Mouse (Mus musculus): ENCODE measurements around the gene Mybph. TPM values are rescaled to one million over a fixed set of nuclear protein-coding genes. Genes with fewer than 3 reads are reported as not detected.

Gene Mybph
- total and polyA plus RNA-seq, 3 experiments, result not detected

DNA sequence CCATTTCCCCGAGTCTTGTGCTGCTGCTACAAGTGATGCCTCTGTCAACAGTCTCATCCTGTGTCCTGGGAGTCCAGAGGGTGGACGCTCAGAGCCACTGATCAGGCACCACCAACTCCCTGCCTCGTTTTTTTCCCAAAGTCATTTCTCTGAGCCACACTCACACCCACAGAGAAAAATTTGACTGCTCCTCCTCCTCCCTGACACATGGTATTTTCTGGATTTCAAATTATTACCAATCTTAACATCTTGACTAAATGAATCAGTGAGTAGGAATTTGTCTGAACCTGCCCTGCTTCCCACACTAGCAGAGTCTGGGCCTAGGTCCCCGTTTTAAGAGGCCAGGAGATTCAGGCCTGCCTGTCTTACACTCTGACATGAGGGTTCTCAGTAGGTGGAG, 1.2 kb upstream of the Mybph start:
- H3K4me3 ChIP-seq (ENCODE audit: control insufficient read depth in 1 of 2, insufficient read depth in 1 of 2, low read depth in 2 of 2, low read length in 2 of 2), result no peak overlapping the region
- H3K9ac ChIP-seq (ENCODE audit: control insufficient read depth, low read depth, low read length, poor library complexity, severe bottlenecking), result no peak overlapping the region
- peaks cover 0 to 4% of the 10 kb centered on the region in 2 experiments; a peak in 1 of 4 replicates for H3K36me3 ChIP-seq (ENCODE audit: control insufficient read depth in 1 of 2, insufficient read depth in 2 of 2, low read length in 2 of 2)
- no peak overlapping the region for H3K27ac ChIP-seq (ENCODE audit: control insufficient read depth, low read depth, low read length)
- TF ChIP-seq SMC3 (IDR thresholded peaks at IDR 0.05; ENCODE audit: low read depth, low read length) (no peak), ZKSCAN1 (IDR thresholded peaks at IDR 0.05; ENCODE audit: low read depth, low read length) (no peak)
- no peaks in the 10 kb centered on the region for H3K79me2 ChIP-seq (ENCODE audit: control insufficient read depth, insufficient read depth, low read length, poor library complexity)
- H3K27me3 ChIP-seq (ENCODE audit: control insufficient read depth in 1 of 2, insufficient read depth in 2 of 2, low read length in 2 of 2), result peaks cover 0 to 1% of the 10 kb centered on the region in 2 experiments; a peak in 1 of 4 replicates
- no peaks in the 10 kb centered on the region for H3K9me3 ChIP-seq (replicated peaks; ENCODE audit: insufficient read depth, low read length)
- peaks cover 0 to 13% of the 10 kb centered on the region in 2 experiments; a peak in 2 of 4 replicates for H3K4me1 ChIP-seq (ENCODE audit: control insufficient read depth in 1 of 2, insufficient read depth in 2 of 2, low read length in 2 of 2)
- DNase-seq (ENCODE audit: low read depth, low spot score), result no peak

- 0 out of 4 replicates have a peak, but pooled peaks cover 0 to 1% of the 10 kb centered on the region in 2 experiments for H3K27me3 ChIP-seq (ENCODE audit: control insufficient read depth in 1 of 2, insufficient read depth in 2 of 2, low read length in 2 of 2)
- peaks cover 0 to 4% of the 10 kb centered on the region in 2 experiments; a peak in 1 of 4 replicates for H3K36me3 ChIP-seq (ENCODE audit: control insufficient read depth in 1 of 2, insufficient read depth in 2 of 2, low read length in 2 of 2)
- DNase-seq (ENCODE audit: low read depth, low spot score), result no peak
- no peak overlapping the region for H3K27ac ChIP-seq (ENCODE audit: control insufficient read depth, low read depth, low read length)
- no peak overlapping the region for H3K9ac ChIP-seq (ENCODE audit: control insufficient read depth, low read depth, low read length, poor library complexity, severe bottlenecking)
- H3K4me1 ChIP-seq (ENCODE audit: control insufficient read depth in 1 of 2, insufficient read depth in 2 of 2, low read length in 2 of 2), result peaks cover 0 to 13% of the 10 kb centered on the region in 2 experiments; a peak in 2 of 4 replicates
- no peaks in the 10 kb centered on the region for H3K79me2 ChIP-seq (ENCODE audit: control insufficient read depth, insufficient read depth, low read length, poor library complexity)
- no peaks in the 10 kb centered on the region for H3K9me3 ChIP-seq (replicated peaks; ENCODE audit: insufficient read depth, low read length)
- TF ChIP-seq EP300 (IDR thresholded peaks at IDR 0.05; ENCODE audit: low read depth in 1 of 2, low read length in 2 of 2) (no peak), MAFK (IDR thresholded peaks at IDR 0.05; ENCODE audit: borderline replicate concordance, low read depth, low read length) (no peak), NRF1 (IDR thresholded peaks at IDR 0.05; ENCODE audit: insufficient read depth, low read depth, low read length, poor library complexity, severe bottlenecking) (no peak), POLR2A (IDR thresholded peaks at IDR 0.05; ENCODE audit: control insufficient read depth in 1 of 2, insufficient read depth in 1 of 2, low read depth in 1 of 2, low read length in 2 of 2, poor library complexity in 1 of 2) (no peak), CTCF (IDR thresholded peaks at IDR 0.05 in 2 of 3, conservative IDR thresholded peaks at IDR 0.05 in 1 of 3; ENCODE audit: control insufficient read depth in 1 of 3, insufficient read depth in 1 of 3, low read depth in 2 of 3, low read length in 3 of 3, poor library complexity in 1 of 3, severe bottlenecking in 1 of 3) (no peak), RCOR1 (IDR thresholded peaks at IDR 0.05; ENCODE audit: low read depth, low read length) (no peak), SIN3A (IDR thresholded peaks at IDR 0.05; ENCODE audit: low read length) (no peak), TAL1 (IDR thresholded peaks at IDR 0.05; ENCODE audit: low read length) (no peak), USF1 (IDR thresholded peaks at IDR 0.05; ENCODE audit: low read depth, low read length) (no peak), MAX (IDR thresholded peaks at IDR 0.05; ENCODE audit: low read length) (no peak), MYC (IDR thresholded peaks at IDR 0.05; ENCODE audit: low read depth, low read length) (no peak), MEF2A (IDR thresholded peaks at IDR 0.05; ENCODE audit: extremely low read depth, insufficient replicate concordance, low read depth, low read length, poor library complexity, severe bottlenecking) (no peak), TCF12 (IDR thresholded peaks at IDR 0.05; ENCODE audit: low read depth, low read length) (no peak), MAZ (IDR thresholded peaks at IDR 0.05; ENCODE audit: low read depth, low read length) (no peak), MXI1 (IDR thresholded peaks at IDR 0.05; ENCODE audit: low read depth, low read length) (no peak), GATA1 (IDR thresholded peaks at IDR 0.05; ENCODE audit: low read depth, low read length) (no peak), MYB (IDR thresholded peaks at IDR 0.05; ENCODE audit: low read depth, low read length) (no peak), E2F4 (IDR thresholded peaks at IDR 0.05; ENCODE audit: borderline replicate concordance, low read depth, low read length) (no peak), TBP (IDR thresholded peaks at IDR 0.05; ENCODE audit: low read depth, low read length) (no peak)
- H3K4me3 ChIP-seq (ENCODE audit: control insufficient read depth in 1 of 2, insufficient read depth in 1 of 2, low read depth in 2 of 2, low read length in 2 of 2), result no peak overlapping the region
Measured at GRCm38 (mm10) chr1:134193674-134194197, 488 bp downstream of the Mybph start.
